Mouse (Mus musculus): ENCODE measurements around the gene Aurka.

DNA sequence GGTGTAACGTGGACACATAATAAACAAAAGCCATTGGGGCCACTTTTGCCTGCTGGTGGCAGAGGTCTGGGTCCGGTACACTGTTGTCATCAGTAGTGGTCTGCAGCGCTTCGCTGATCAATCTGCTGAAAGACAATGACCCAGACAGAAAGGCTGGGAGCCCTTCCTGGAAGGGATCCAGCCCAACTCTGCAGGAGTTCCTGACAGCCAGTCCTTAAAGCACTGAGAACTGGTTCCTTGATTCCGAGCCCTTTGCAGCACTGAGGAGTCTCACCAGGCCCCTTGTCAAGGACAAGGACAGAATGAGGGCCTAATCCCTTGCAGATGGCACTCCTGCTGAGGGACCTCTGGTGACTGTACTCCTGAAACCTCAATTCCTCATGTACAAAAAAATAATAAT lies 28.7 kb downstream of the Aurka start:
- TF ChIP-seq CTCF (IDR thresholded peaks at IDR 0.05; ENCODE audit: control insufficient read depth, insufficient read depth, low read length): no peak
- TF ChIP-seq POLR2A (IDR thresholded peaks at IDR 0.05; ENCODE audit: borderline replicate concordance, control insufficient read depth, low read depth, low read length): no peak
